Mouse (Mus musculus) cerebellum, adult 8-10 months (tissue): Measurements from ENCODE around the gene Defa30.
"Not testable (repeated sequence)": the region's sequence is repeated elsewhere in the genome, so short reads cannot be mapped to it uniquely, and the experiment has no call there.

Source experiments
- DNase-seq: peaks from one replicate; pipeline ENCODE4 v3.0.0; 2022

The Defa30 gene

GRCm38 (mm10) chr8:21134342-21134741 is at the start of gene Defa30:
Gene Defa30, plus strand, starts transcription at chr8:21134642.
- DNase-seq, result not testable (repeated sequence)

DNA sequence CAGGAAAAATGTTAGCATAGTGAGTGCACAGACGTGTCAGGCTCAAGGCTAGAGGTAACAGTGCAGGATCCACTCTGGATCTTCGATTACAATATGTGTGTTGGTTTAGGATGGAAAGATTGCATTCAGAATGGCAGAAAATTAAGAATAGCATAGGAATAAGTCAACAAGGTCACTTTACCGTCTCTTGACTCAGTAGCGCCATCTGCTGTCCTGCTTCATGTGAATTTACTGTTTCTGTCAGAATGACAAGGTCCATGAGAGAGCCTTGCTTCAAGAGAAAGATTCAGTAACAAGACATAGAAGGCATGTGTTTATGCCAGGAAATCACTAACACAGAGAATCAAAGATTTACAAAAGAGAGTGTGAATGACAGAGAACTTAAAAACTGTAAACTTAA is 41.3 kb upstream of the Defa30 start:
- DNase-seq, result no peak

GRCm38 (mm10) chr8:21095950-21096349 is 38.5 kb upstream of the Defa30 start, which contains the start of gene Gm14851:
Gene Gm14851, minus strand, starts transcription at chr8:21096050.
- DNase-seq, result not testable (repeated sequence)

DNA sequence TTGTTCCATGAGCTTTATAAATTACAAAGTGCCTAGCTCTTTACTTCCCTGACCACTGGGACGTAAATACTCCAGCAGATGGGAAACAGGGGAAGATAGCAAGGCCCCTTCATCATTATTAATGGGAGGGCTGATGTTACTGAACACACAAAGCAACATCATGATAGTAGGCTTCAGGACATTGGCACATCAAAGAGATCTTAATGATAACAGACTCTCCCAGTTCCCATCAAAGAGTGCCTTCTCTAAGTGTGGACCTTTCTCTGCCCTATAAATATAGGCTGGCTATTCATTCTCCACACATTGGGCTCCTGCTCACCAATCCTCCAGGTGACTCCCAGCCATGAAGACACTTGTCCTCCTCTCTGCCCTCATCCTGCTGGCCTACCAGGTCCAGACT is 27.5 kb downstream of the Defa30 start, which contains the start of gene Defa22:
Gene Defa22, plus strand, starts transcription at position 301 of the 400 bp plus-strand sequence.
- DNase-seq, result not testable (repeated sequence)
